Mouse (Mus musculus) limb, embryonic 12.5 days (tissue): ENCODE measurements around the gene Fbxl15. TPM values are rescaled to one million over a fixed set of nuclear protein-coding genes. Genes with fewer than 3 reads are reported as not detected.

Experiments used
- ATAC-seq: fragments of 200-750 bp; cut with Nextera tagmentation; 2 replicates; pipeline ENCODE4 v1.8.0; 2017; ENCODE audit warnings: low read depth, moderate TSS enrichment; ENCODE audit not compliant: insufficient number of reproducible peaks, insufficient read depth, low FRiP score, low TSS enrichment
- H3K27ac ChIP-seq: fragments of 300-500 bp; sonication (generic); 2 replicates; pipeline ENCODE4 v1.5.1; 2016; ENCODE audit warnings: mild to moderate bottlenecking, moderate library complexity
- H3K27me3 ChIP-seq: fragments of 300-500 bp; sonication (generic); 2 replicates; pipeline ENCODE4 v1.6.1; 2016; ENCODE audit warnings: mild to moderate bottlenecking, moderate library complexity
- H3K36me3 ChIP-seq: fragments of 300-500 bp; sonication (generic); 2 replicates; pipeline ENCODE4 v1.6.1; 2016; ENCODE audit warnings: mild to moderate bottlenecking, moderate library complexity
- H3K4me1 ChIP-seq: fragments of 300-500 bp; sonication (generic); replicated peaks from 2 replicates; pipeline ENCODE4 v1.6.1; 2016
- H3K4me2 ChIP-seq: fragments of 300-500 bp; sonication (generic); 2 replicates; pipeline ENCODE4 v1.6.1; 2016; ENCODE audit warnings: mild to moderate bottlenecking, moderate library complexity
- H3K4me3 ChIP-seq: fragments of 300-500 bp; sonication (generic); replicated peaks from 2 replicates; pipeline ENCODE4 v1.5.1; 2016; ENCODE audit warnings: mild to moderate bottlenecking
- H3K9ac ChIP-seq: fragments of 300-500 bp; sonication (generic); replicated peaks from 2 replicates; pipeline ENCODE4 v1.6.1; 2016; ENCODE audit warnings: mild to moderate bottlenecking, moderate library complexity
- H3K9me3 ChIP-seq: fragments of 300-500 bp; sonication (generic); 2 replicates; pipeline ENCODE4 v1.6.1; 2016; ENCODE audit warnings: mild to moderate bottlenecking, moderate library complexity
- WGBS: fragments of 180-500 bp; shearing (Covaris S2); methylation state at CpG from one replicate; pipeline ENCODE4 v1.1.7; 2016; 5-methylcytosine and 5-hydroxymethylcytosine counted together
- polyA plus RNA-seq: library from polyadenylated mRNA; unstranded; fragments of >200 nt; fragmentation: Nextera tagmentation; extraction: Ambion mirVana; gene quantifications from 2 replicates; pipeline ENCODE4 v1.2.1, GENCODE M21; 2016

Gene Fbxl15
- polyA plus RNA-seq: 14.3 and 14.4 TPM in 2 replicates

GRCm38 (mm10) chr19:46328081-46329030, at the start of gene Fbxl15:
Fbxl15 (plus strand) TSS chr19:46328184.
- Histone ChIP-seq H3K4me1 (peaks cover 31% of the 10 kb centered on the region), H3K9me3 (no peaks in the 10 kb centered on the region), H3K27ac (peak within 1 kb of the TSS; percentile 84), H3K4me3 (peak within 1 kb of the TSS; percentile 69), H3K4me2 (peak within 1 kb of the TSS; percentile 99), H3K36me3 (peaks cover 28% of the 10 kb centered on the region), H3K27me3 (peaks cover 52% of the 10 kb centered on the region), H3K9ac (peak within 1 kb of the TSS; percentile 73)
- under 1% methylated on average over 81 of the region's 81 CpGs for WGBS
- ATAC-seq: peak; percentile 84

- no peak overlapping the region for H3K27ac ChIP-seq
- no peak for ATAC-seq
- no peaks in the 10 kb centered on the region for H3K4me1 ChIP-seq
- H3K36me3 ChIP-seq: peaks cover 90% of the 10 kb centered on the region
- no peak overlapping the region for H3K9ac ChIP-seq
- no peaks in the 10 kb centered on the region for H3K27me3 ChIP-seq
- no peak overlapping the region for H3K4me3 ChIP-seq
- no peak overlapping the region for H3K4me2 ChIP-seq
- 91% methylated on average over 11 of the region's 11 CpGs for WGBS
- H3K9me3 ChIP-seq: no peaks in the 10 kb centered on the region
Measured at GRCm38 (mm10) chr19:46282081-46282849, 45.7 kb upstream of the Fbxl15 start.

GRCm38 (mm10) chr19:46284686-46285085, 43.3 kb upstream of the Fbxl15 start:
- WGBS: 96% methylated on average over 4 of the region's 4 CpGs
- Histone ChIP-seq H3K4me3 (no peak overlapping the region), H3K9me3 (no peaks in the 10 kb centered on the region), H3K36me3 (peaks cover 79% of the 10 kb centered on the region), H3K27me3 (no peaks in the 10 kb centered on the region), H3K4me1 (no peaks in the 10 kb centered on the region), H3K27ac (no peak overlapping the region), H3K9ac (no peak overlapping the region), H3K4me2 (no peak overlapping the region)
- ATAC-seq: no peak

GRCm38 (mm10) chr19:46285631-46286030, 42.4 kb upstream of the Fbxl15 start:
- 81% methylated on average over 7 of the region's 7 CpGs for WGBS

GRCm38 (mm10) chr19:46286047-46286446, 41.9 kb upstream of the Fbxl15 start:
- Histone ChIP-seq H3K9ac (no peak overlapping the region), H3K9me3 (no peaks in the 10 kb centered on the region), H3K4me1 (no peaks in the 10 kb centered on the region), H3K27ac (no peak overlapping the region), H3K4me2 (no peak overlapping the region), H3K4me3 (no peak overlapping the region), H3K36me3 (peaks cover 65% of the 10 kb centered on the region), H3K27me3 (no peaks in the 10 kb centered on the region)
- WGBS: 90% methylated on average over 6 of the region's 6 CpGs
- ATAC-seq: no peak

More at GRCm38 (mm10) chr19:46285631-46286030, 42.4 kb upstream of the Fbxl15 start:
- Histone ChIP-seq H3K4me1 (no peaks in the 10 kb centered on the region), H3K36me3 (peaks cover 69% of the 10 kb centered on the region), H3K27me3 (no peaks in the 10 kb centered on the region), H3K9ac (no peak overlapping the region), H3K4me3 (no peak overlapping the region), H3K4me2 (no peak overlapping the region), H3K9me3 (no peaks in the 10 kb centered on the region), H3K27ac (no peak overlapping the region)
- ATAC-seq: no peak

- 91% methylated on average over 3 of the region's 3 CpGs for WGBS
- Histone ChIP-seq H3K27me3 (peaks cover 3% of the 10 kb centered on the region; the same call in 1 of the 2 replicates), H3K36me3 (peaks cover 56% of the 10 kb centered on the region), H3K27ac (no peak overlapping the region), H3K4me1 (no peaks in the 10 kb centered on the region), H3K4me2 (no peak overlapping the region), H3K9ac (no peak overlapping the region), H3K9me3 (no peaks in the 10 kb centered on the region), H3K4me3 (no peak overlapping the region)
- ATAC-seq: no peak
Measured at GRCm38 (mm10) chr19:46286926-46287325, 41.1 kb upstream of the Fbxl15 start.

GRCm38 (mm10) chr19:46287566-46287965, 40.4 kb upstream of the Fbxl15 start:
- no peak for ATAC-seq
- H3K36me3 ChIP-seq: peaks cover 50% of the 10 kb centered on the region
- 93% methylated on average over 3 of the region's 3 CpGs for WGBS

GRCm38 (mm10) chr19:46290535-46291105, 37.4 kb upstream of the Fbxl15 start:
- WGBS: 70% methylated on average over 12 of the region's 12 CpGs
- Histone ChIP-seq H3K9me3 (no peaks in the 10 kb centered on the region), H3K9ac (no peak overlapping the region), H3K4me2 (no peak overlapping the region), H3K27me3 (peaks cover 3% of the 10 kb centered on the region; the same call in 1 of the 2 replicates), H3K36me3 (peaks cover 19% of the 10 kb centered on the region), H3K4me3 (no peak overlapping the region), H3K4me1 (no peaks in the 10 kb centered on the region), H3K27ac (no peak overlapping the region)
- ATAC-seq: no peak

More at GRCm38 (mm10) chr19:46287566-46287965, 40.4 kb upstream of the Fbxl15 start:
- H3K4me1 ChIP-seq: no peaks in the 10 kb centered on the region
- H3K27ac ChIP-seq: no peak overlapping the region
- H3K27me3 ChIP-seq: peaks cover 3% of the 10 kb centered on the region; the same call in 1 of the 2 replicates
- H3K9ac ChIP-seq: no peak overlapping the region
- H3K9me3 ChIP-seq: no peaks in the 10 kb centered on the region
- H3K4me3 ChIP-seq: no peak overlapping the region
- no peak overlapping the region for H3K4me2 ChIP-seq

- Histone ChIP-seq H3K27me3 (no peaks in the 10 kb centered on the region), H3K36me3 (no peaks in the 10 kb centered on the region), H3K9me3 (no peaks in the 10 kb centered on the region), H3K4me3 (no peak overlapping the region), H3K9ac (no peak overlapping the region), H3K4me2 (no peak overlapping the region), H3K27ac (no peak overlapping the region), H3K4me1 (no peaks in the 10 kb centered on the region)
- ATAC-seq: no peak
- WGBS: 73% methylated on average over 4 of the region's 4 CpGs
Measured at GRCm38 (mm10) chr19:46296938-46297337, 31.0 kb upstream of the Fbxl15 start.

GRCm38 (mm10) chr19:46300294-46301045, 27.5 kb upstream of the Fbxl15 start:
- WGBS: 41% methylated on average over 8 of the region's 8 CpGs
- ATAC-seq: no peak

More at GRCm38 (mm10) chr19:46300294-46301045, 27.5 kb upstream of the Fbxl15 start:
- H3K4me2 ChIP-seq: no peak overlapping the region
- H3K9me3 ChIP-seq: no peaks in the 10 kb centered on the region
- H3K27me3 ChIP-seq: 0 out of 2 replicates have a peak, but pooled peaks cover 5% of the 10 kb centered on the region
- H3K36me3 ChIP-seq: no peaks in the 10 kb centered on the region
- H3K4me1 ChIP-seq: peaks cover 6% of the 10 kb centered on the region
- no peak overlapping the region for H3K9ac ChIP-seq
- no peak overlapping the region for H3K27ac ChIP-seq
- H3K4me3 ChIP-seq: no peak overlapping the region
